Mouse (Mus musculus) erythroblast, embryonic 14.5 days (primary cell): ENCODE measurements around the gene Mbd3. TPM values are rescaled to one million over a fixed set of nuclear protein-coding genes. Genes with fewer than 3 reads are reported as not detected.

Experiments used
- H3K27me3 ChIP-seq: 2 replicates; pipeline ENCODE4 v1.6.1; 2012; ENCODE audit warnings: inconsistent platforms; ENCODE audit not compliant: control insufficient read depth
- H3K36me3 ChIP-seq: 2 replicates; pipeline ENCODE4 v1.6.1; 2012; ENCODE audit warnings: mild to moderate bottlenecking, inconsistent platforms; ENCODE audit not compliant: control insufficient read depth
- H3K4me1 ChIP-seq: 2 replicates; pipeline ENCODE4 v1.6.1; 2012; ENCODE audit warnings: inconsistent platforms; ENCODE audit not compliant: control insufficient read depth
- H3K4me3 ChIP-seq: replicated peaks from 2 replicates; pipeline ENCODE3; 2012; ENCODE audit warnings: moderate library complexity, mild to moderate bottlenecking, inconsistent platforms
- H3K9me3 ChIP-seq: 2 replicates; pipeline ENCODE4 v1.6.1; 2012; ENCODE audit warnings: low read length, inconsistent platforms, mixed read lengths; ENCODE audit not compliant: control insufficient read depth
- GATA1 ChIP-seq: IDR thresholded peaks from 2 replicates; pipeline ENCODE4 v1.6.1; 2012; ENCODE audit warnings: low read length, inconsistent platforms, mixed read lengths
- TAL1 ChIP-seq: IDR thresholded peaks from 3 replicates; pipeline ENCODE4 v1.6.1; 2012; ENCODE audit warnings: low read length, inconsistent platforms, mixed read lengths
- polyA plus RNA-seq: library from polyadenylated mRNA; stranded (reverse); fragments of >175 nt; gene quantifications from 2 replicates; pipeline ENCODE4 v1.2.3, GENCODE M21; 2012

The Mbd3 gene
- polyA plus RNA-seq, 1 experiment: 24.1 TPM

DNA sequence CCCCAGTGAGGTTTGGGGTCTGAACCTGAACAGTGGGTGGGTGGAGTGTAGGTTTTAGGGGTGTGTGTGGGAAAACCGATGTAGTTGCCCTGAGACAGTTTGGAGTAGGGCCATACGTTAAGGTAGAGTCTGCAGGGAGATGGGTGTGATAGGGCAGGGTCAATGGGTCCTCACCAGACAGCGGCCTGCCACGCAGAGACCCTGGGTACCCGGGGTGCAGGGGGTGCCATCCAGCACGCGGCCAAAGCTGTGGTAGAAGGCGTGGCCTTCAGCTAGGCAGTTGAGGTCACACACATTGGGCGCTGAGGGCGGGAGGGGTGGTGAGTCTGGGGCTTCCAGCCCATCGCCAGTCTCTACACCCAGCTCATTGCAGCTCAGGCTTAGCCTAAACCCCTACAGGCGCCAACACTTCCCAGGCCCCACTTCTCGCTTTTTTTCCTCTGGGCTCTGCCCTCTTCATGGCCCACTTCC is 55.9 kb downstream of the Mbd3 start:
- peaks cover 17% of the 10 kb centered on the region for H3K9me3 ChIP-seq
- no peaks in the 10 kb centered on the region for H3K36me3 ChIP-seq
- peak overlapping the region; percentile 69 for H3K4me3 ChIP-seq
- peaks cover 57% of the 10 kb centered on the region for H3K27me3 ChIP-seq
- TF ChIP-seq TAL1 (no peak), GATA1 (no peak)
- H3K4me1 ChIP-seq: peaks cover 87% of the 10 kb centered on the region

DNA sequence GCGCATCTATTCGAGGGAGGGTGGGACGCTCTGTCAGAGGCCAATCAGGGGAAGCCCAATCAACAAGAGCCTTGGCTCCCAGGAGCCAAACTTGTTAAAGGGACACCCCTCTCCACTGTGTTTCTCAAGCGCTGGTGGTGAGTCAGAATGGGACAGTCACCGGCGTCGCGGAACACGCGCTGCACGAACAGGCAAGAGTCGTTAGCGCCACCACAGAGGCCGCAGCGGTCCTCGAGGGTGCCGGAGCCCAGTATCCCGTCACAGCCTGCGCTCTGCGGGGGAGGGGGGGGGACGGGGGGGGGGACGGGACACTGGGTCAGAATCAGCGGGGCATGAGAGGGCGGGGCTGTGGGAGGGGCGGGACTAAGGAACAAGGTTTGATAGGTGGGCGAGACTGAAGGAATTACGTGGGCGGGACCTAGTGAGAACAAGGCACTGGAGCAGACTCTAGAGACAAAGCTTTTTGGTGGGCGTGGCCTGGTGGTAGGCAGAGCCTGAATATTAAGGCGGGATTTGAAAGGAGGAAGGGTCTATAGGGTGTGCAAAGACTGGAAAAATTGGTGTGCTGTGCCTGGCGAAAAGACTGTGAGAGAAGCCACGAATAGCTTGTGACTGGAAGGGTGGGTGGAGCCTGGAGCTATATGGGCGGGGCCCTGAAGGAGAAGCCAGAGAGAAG is 56.5 kb downstream of the Mbd3 start:
- Histone ChIP-seq H3K36me3 (peaks cover 3% of the 10 kb centered on the region; the same call in 1 of the 2 replicates), H3K9me3 (peaks cover 17% of the 10 kb centered on the region), H3K4me1 (peaks cover 85% of the 10 kb centered on the region), H3K27me3 (peaks cover 51% of the 10 kb centered on the region), H3K4me3 (peak overlapping the region; percentile 69)
- TF ChIP-seq TAL1 (no peak), GATA1 (no peak)

Other genes with a start within 250 kb of the Mbd3 start
- 3.9 and 4.3 TPM in 2 replicates for gene Cirbp, start 233.6 kb downstream of the Mbd3 start, polyA plus RNA-seq
- gene 1600002K03Rik, start 226.6 kb downstream of the Mbd3 start, polyA plus RNA-seq: 0.60 and 0.99 TPM in 2 replicates
- 0.10 and 0.16 TPM in 2 replicates for gene Efna2, start 220.1 kb downstream of the Mbd3 start, polyA plus RNA-seq
- 4.2 and 4.7 TPM in 2 replicates for gene Mum1, start 173.1 kb downstream of the Mbd3 start, polyA plus RNA-seq
- 19.0 and 28.9 TPM in 2 replicates for gene Ndufs7, start 150.4 kb downstream of the Mbd3 start, polyA plus RNA-seq
- gene Gamt, start 138.5 kb downstream of the Mbd3 start, polyA plus RNA-seq: 0.11 and 0.20 TPM in 2 replicates
- 76.5 and 84.5 TPM in 2 replicates for gene Dazap1, start 138.1 kb downstream of the Mbd3 start, polyA plus RNA-seq
- gene Rps15, start 107.1 kb downstream of the Mbd3 start, polyA plus RNA-seq: 998 and 1,528 TPM in 2 replicates
- under 0.01 TPM in 1 of 2 replicates, not detected in the other for gene Apc2, start 103.6 kb downstream of the Mbd3 start, polyA plus RNA-seq
- gene 2310011J03Rik, start 79.0 kb downstream of the Mbd3 start, polyA plus RNA-seq: 10.6 and 12.9 TPM in 2 replicates
- 0.55 and 0.65 TPM in 2 replicates for gene Pcsk4, start 70.1 kb downstream of the Mbd3 start, polyA plus RNA-seq
- gene Reep6, start 69.6 kb downstream of the Mbd3 start, polyA plus RNA-seq: 18.8 and 21.4 TPM in 2 replicates
- 2.2 and 2.6 TPM in 2 replicates for gene Adamtsl5, start 51.1 kb downstream of the Mbd3 start, polyA plus RNA-seq
- not detected in 2 replicates for gene Plk5, start 43.1 kb downstream of the Mbd3 start, polyA plus RNA-seq
- 0.53 and 0.55 TPM in 2 replicates for gene Mex3d, start 11.9 kb downstream of the Mbd3 start, polyA plus RNA-seq
- gene Uqcr11, start 7.3 kb upstream of the Mbd3 start, polyA plus RNA-seq: 197 and 289 TPM in 2 replicates
- gene Tcf3, start 34.1 kb upstream of the Mbd3 start, polyA plus RNA-seq: 61.1 and 64.8 TPM in 2 replicates
- gene Onecut3, start 95.3 kb upstream of the Mbd3 start, polyA plus RNA-seq: not detected in 2 replicates
- gene Atp8b3, start 139.6 kb upstream of the Mbd3 start, polyA plus RNA-seq: 0.01 and 0.03 TPM in 2 replicates
- 14.5 and 15.5 TPM in 2 replicates for gene Rexo1, start 162.0 kb upstream of the Mbd3 start, polyA plus RNA-seq
- 19.9 and 21.2 TPM in 2 replicates for gene Klf16, start 177.8 kb upstream of the Mbd3 start, polyA plus RNA-seq
- gene Abhd17a, start 190.8 kb upstream of the Mbd3 start, polyA plus RNA-seq: 103 and 117 TPM in 2 replicates
- 6.8 and 7.3 TPM in 2 replicates for gene Scamp4, start 203.3 kb upstream of the Mbd3 start, polyA plus RNA-seq
- 4.1 and 6.2 TPM in 2 replicates for gene Adat3, start 203.3 kb upstream of the Mbd3 start, polyA plus RNA-seq
- gene Gm49322, start 206.5 kb upstream of the Mbd3 start, polyA plus RNA-seq: 0.07 and 0.12 TPM in 2 replicates
- 33.9 and 36.6 TPM in 2 replicates for gene Csnk1g2, start 223.3 kb upstream of the Mbd3 start, polyA plus RNA-seq